Mouse (Mus musculus) intestine, postnatal 0 days (tissue): Measurements from ENCODE around the gene Lin37. TPM values are rescaled to one million over a fixed set of nuclear protein-coding genes. Genes with fewer than 3 reads are reported as not detected.
A peak's percentile ranks its signal among the peaks of the same experiment; 100 is the strongest.

ENCODE experiments used
- ATAC-seq: fragments of 200-750 bp; cut with Nextera tagmentation; 2 replicates; pipeline ENCODE4 v1.8.0; 2017; ENCODE audit warnings: mild to moderate bottlenecking, moderate TSS enrichment, moderate library complexity
- H3K27ac ChIP-seq: fragments of 300-500 bp; sonication (generic); 2 replicates; pipeline ENCODE4 v1.5.1; 2014; ENCODE audit warnings: mild to moderate bottlenecking, low read depth, low read length, moderate library complexity
- H3K27me3 ChIP-seq: fragments of 300-500 bp; sonication (generic); replicated peaks from 2 replicates; pipeline ENCODE4 v1.6.1; 2014; ENCODE audit warnings: low read length, mixed read lengths; ENCODE audit not compliant: control insufficient read depth, insufficient read depth
- H3K36me3 ChIP-seq: fragments of 300-500 bp; sonication (generic); 2 replicates; pipeline ENCODE4 v1.6.1; 2014; ENCODE audit warnings: mild to moderate bottlenecking, moderate library complexity; ENCODE audit not compliant: control insufficient read depth, insufficient read depth
- H3K4me1 ChIP-seq: fragments of 300-500 bp; sonication (generic); replicated peaks from 2 replicates; pipeline ENCODE4 v1.6.1; 2014; ENCODE audit warnings: antibody characterized with exemption, low read length, mixed read lengths; ENCODE audit not compliant: control insufficient read depth, insufficient read depth
- H3K4me2 ChIP-seq: fragments of 300-500 bp; sonication (generic); replicated peaks from 2 replicates; pipeline ENCODE4 v1.6.1; 2014; ENCODE audit warnings: low read depth, mild to moderate bottlenecking, moderate library complexity
- H3K4me3 ChIP-seq: fragments of 300-500 bp; sonication (generic); 2 replicates; pipeline ENCODE4 v1.5.1; 2014; ENCODE audit warnings: low read depth, low read length
- H3K9ac ChIP-seq: fragments of 300-500 bp; sonication (generic); 2 replicates; pipeline ENCODE4 v1.6.1; 2014; ENCODE audit warnings: mild to moderate bottlenecking, low read depth, low read length
- H3K9me3 ChIP-seq: fragments of 300-500 bp; sonication (generic); 2 replicates; pipeline ENCODE4 v1.6.1; 2016; ENCODE audit warnings: mixed run types; ENCODE audit not compliant: control insufficient read depth
- CTCF ChIP-seq: sonication (generic); IDR thresholded peaks from 2 replicates; pipeline ENCODE4 v1.5.1; 2016; ENCODE audit warnings: low read depth, mild to moderate bottlenecking, control low read depth, antibody characterized with exemption, moderate library complexity
- WGBS: fragments of 180-500 bp; shearing (Covaris S2); extraction: QIAGEN DNeasy Blood & Tissue Kit; methylation state at CpG from one replicate; pipeline ENCODE4 v1.1.7; 2014; 5-methylcytosine and 5-hydroxymethylcytosine counted together
- polyA plus RNA-seq: library from polyadenylated mRNA; unstranded; fragments of >200 nt; fragmentation: Nextera tagmentation; extraction: Ambion mirVana; gene quantifications from 2 replicates; pipeline ENCODE4 v1.2.1, GENCODE M21; 2015

Lin37 gene
- polyA plus RNA-seq, 1 experiment from 2014 or later, result 31.4 TPM

- H3K27me3 ChIP-seq, result no peaks in the 10 kb centered on the region
- ATAC-seq, result peak; percentile 93
- H3K4me2 ChIP-seq, result peak overlapping the region; percentile 55
- H3K36me3 ChIP-seq, result peaks cover 99% of the 10 kb centered on the region
- H3K9me3 ChIP-seq, result no peaks in the 10 kb centered on the region
- peak overlapping the region; percentile 66 for H3K27ac ChIP-seq
- no peak for TF ChIP-seq CTCF
- H3K4me3 ChIP-seq, result peak overlapping the region; percentile 11; the same call in 1 of the 2 replicates
- no peak overlapping the region for H3K9ac ChIP-seq
- 49% methylated on average over 8 of the region's 8 CpGs for WGBS
- H3K4me1 ChIP-seq, result no peaks in the 10 kb centered on the region
Measured at GRCm38 (mm10) chr7:30579950-30580349, 20.3 kb upstream of the Lin37 start.

- H3K4me2 ChIP-seq, result no peak overlapping the region
- H3K9ac ChIP-seq, result no peak overlapping the region
- no peak overlapping the region for H3K4me3 ChIP-seq
- no peaks in the 10 kb centered on the region for H3K27me3 ChIP-seq
- no peak overlapping the region for H3K27ac ChIP-seq
- no peak for ATAC-seq
- peaks cover 87% of the 10 kb centered on the region for H3K36me3 ChIP-seq
- 88% methylated on average over 2 of the region's 2 CpGs for WGBS
- H3K4me1 ChIP-seq, result no peaks in the 10 kb centered on the region
- no peak for TF ChIP-seq CTCF
- no peaks in the 10 kb centered on the region for H3K9me3 ChIP-seq
Measured at GRCm38 (mm10) chr7:30572969-30573368, 13.3 kb upstream of the Lin37 start.

DNA sequence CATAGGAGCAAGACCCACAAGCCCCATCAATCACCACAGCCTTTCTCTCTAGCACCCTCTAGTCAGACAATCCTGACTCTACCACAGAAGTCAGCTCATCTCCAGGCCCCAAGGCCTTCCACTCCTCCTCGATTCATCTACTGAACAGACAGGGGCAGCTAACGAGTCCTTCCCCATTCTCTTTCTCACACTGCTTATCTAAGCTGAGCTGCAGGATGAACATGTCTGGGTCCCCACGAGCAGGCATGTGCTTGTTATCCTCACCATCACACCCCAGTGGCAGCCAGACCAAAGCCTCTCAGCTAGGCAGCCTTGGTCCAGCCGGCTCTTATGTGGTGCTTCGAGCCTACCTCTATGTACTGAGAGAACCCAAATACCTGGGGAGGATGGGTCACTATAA, 12.8 kb upstream of the Lin37 start:
- Histone ChIP-seq H3K4me1 (no peaks in the 10 kb centered on the region), H3K27me3 (no peaks in the 10 kb centered on the region), H3K27ac (no peak overlapping the region), H3K4me3 (no peak overlapping the region), H3K36me3 (peaks cover 85% of the 10 kb centered on the region), H3K9me3 (no peaks in the 10 kb centered on the region), H3K9ac (no peak overlapping the region), H3K4me2 (no peak overlapping the region)
- 89% methylated on average over 5 of the region's 5 CpGs for WGBS
- ATAC-seq, result no peak
- TF ChIP-seq CTCF, result no peak

- WGBS, result 86% methylated on average over 11 of the region's 11 CpGs
- no peak for TF ChIP-seq CTCF
Measured at GRCm38 (mm10) chr7:30567555-30567954, 7.9 kb upstream of the Lin37 start.

GRCm38 (mm10) chr7:30566033-30566432, 6.4 kb upstream of the Lin37 start:
- H3K4me1 ChIP-seq, result no peaks in the 10 kb centered on the region
- WGBS, result 85% methylated on average over 9 of the region's 9 CpGs
- no peak for TF ChIP-seq CTCF
- no peak overlapping the region for H3K27ac ChIP-seq
- H3K9me3 ChIP-seq, result no peaks in the 10 kb centered on the region
- ATAC-seq, result no peak
- H3K27me3 ChIP-seq, result no peaks in the 10 kb centered on the region
- H3K4me3 ChIP-seq, result no peak overlapping the region
- no peak overlapping the region for H3K4me2 ChIP-seq
- no peak overlapping the region for H3K9ac ChIP-seq
- peaks cover 54% of the 10 kb centered on the region for H3K36me3 ChIP-seq

More at GRCm38 (mm10) chr7:30567555-30567954, 7.9 kb upstream of the Lin37 start:
- no peak overlapping the region for H3K4me3 ChIP-seq
- ATAC-seq, result no peak
- no peak overlapping the region for H3K9ac ChIP-seq
- H3K27me3 ChIP-seq, result no peaks in the 10 kb centered on the region
- H3K27ac ChIP-seq, result no peak overlapping the region
- H3K4me2 ChIP-seq, result no peak overlapping the region
- no peaks in the 10 kb centered on the region for H3K4me1 ChIP-seq
- H3K36me3 ChIP-seq, result peaks cover 65% of the 10 kb centered on the region
- H3K9me3 ChIP-seq, result no peaks in the 10 kb centered on the region

- no peak for ATAC-seq
- no peak for TF ChIP-seq CTCF
- Histone ChIP-seq H3K4me2 (no peak within 1 kb of the TSS), H3K9me3 (no peaks in the 10 kb centered on the region), H3K27ac (no peak within 1 kb of the TSS), H3K4me3 (no peak within 1 kb of the TSS), H3K27me3 (no peaks in the 10 kb centered on the region), H3K9ac (no peak within 1 kb of the TSS), H3K36me3 (peaks cover 47% of the 10 kb centered on the region), H3K4me1 (no peaks in the 10 kb centered on the region)
- 94% methylated on average over 12 of the region's 12 CpGs for WGBS
Measured at GRCm38 (mm10) chr7:30564970-30565571, 5.4 kb upstream of the Lin37 start, which contains the start of gene Igflr1. Igflr1 (plus strand) TSS chr7:30565427.
